Mouse (Mus musculus) Patski (cell line): ENCODE results near the gene Nt5c1a. TPM values are rescaled to one million over a fixed set of nuclear protein-coding genes. Genes with fewer than 3 reads are reported as not detected.
A peak's percentile ranks its signal among the peaks of the same experiment; 100 is the strongest.

Experiments
- ATAC-seq: fragments of 100-300 bp; one replicate; pipeline ENCODE4 v1.8.0; 2021
- CTCF ChIA-PET: fragments of 350-600 bp; sonication (Branson Sonifier 250); formaldehyde crosslinking; loops from one replicate; lab custom pipeline; 2022; ENCODE audit warnings: inconsistent platforms; lab: Charles Lee
- POLR2A ChIA-PET: fragments of 350-600 bp; sonication (Branson Sonifier 250); formaldehyde crosslinking; loops from one replicate; lab custom pipeline; 2022; ENCODE audit warnings: antibody characterized with exemption, inconsistent platforms; lab: Charles Lee
- DNase-seq: peaks from one replicate; pipeline ENCODE4 v3.0.0-alpha.2; 2011; ENCODE audit warnings: low read depth, low spot score
- H3K27me3 ChIP-seq: fragments of 371-371 bp; one replicate; pipeline ENCODE4 v1.5.1; 2021
- CTCF ChIP-seq: fragments of 100-300 bp; IDR thresholded peaks from one replicate; pipeline ENCODE4 v1.5.1; 2021
- in situ Hi-C: fragments of 300-500 bp; cut with MboI; formaldehyde crosslinking; loops from 3 replicates; pipeline ENCODE4 v1.11.1; 2018; ENCODE audit warnings: low pct_unique_long_range_greater_than_20kb, mixed read lengths
- polyA plus RNA-seq: library from polyadenylated mRNA; unstranded; gene quantifications from one replicate; pipeline ENCODE4 v1.2.3, GENCODE M21; 2021

The Nt5c1a gene
- polyA plus RNA-seq, 1 experiment from 2014 or later, result not detected

DNA sequence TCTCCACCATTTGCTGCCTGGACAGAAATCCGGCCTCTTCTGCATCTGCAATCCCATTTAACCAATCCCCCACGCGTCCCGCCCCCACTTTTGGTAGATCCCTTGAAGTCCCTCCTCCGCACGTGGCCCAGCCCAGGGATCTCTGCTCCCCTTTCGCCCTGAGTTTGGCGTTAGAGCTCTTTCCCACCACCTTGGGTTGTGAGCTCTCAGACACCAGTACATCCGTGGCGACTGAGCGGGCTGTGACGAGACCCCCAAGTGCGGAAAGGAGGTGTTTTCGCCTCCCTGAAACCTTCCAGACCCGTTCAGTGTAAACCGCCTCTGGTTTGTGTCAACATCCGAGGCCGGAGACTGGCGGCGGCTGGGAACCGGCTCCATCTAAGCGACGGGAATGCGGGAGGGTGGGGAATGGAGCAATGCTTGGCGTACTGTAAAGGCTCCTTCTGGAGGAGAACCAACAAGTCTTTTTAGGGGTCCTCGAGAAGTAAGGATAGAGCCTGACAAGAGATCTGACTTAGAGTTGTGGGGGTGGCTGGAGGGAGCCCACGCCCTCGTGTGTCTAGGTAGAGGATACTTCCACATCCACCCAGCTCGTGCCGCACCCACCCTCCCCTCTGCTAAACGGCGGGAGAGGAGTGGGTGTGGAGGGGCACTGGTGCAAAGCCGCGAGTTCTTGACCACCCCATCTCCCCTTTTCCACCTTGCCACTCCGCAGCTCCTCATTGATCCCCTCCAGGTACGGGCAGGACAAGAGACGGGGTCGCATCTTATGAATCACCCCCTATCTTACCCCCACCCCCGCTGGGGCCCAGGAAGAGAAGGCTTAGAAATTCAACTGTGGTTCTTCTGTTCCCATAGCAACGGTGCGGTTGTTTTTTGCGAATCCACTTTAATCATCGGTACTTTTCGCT, 18.7 kb upstream of the Nt5c1a start, which contains the start of gene Hpcal4:
Gene Hpcal4, plus strand, starts transcription at position 900 of the 911 bp plus-strand sequence.
- peaks cover 55% of the 10 kb centered on the region for H3K27me3 ChIP-seq
- in situ Hi-C loops, result no loop called here
- ChIA-PET POLR2A (interaction anchor here (0.6 kb wide), 1 partner anchor 1669 kb away, joined by 3 read pairs; no protein-coding TSS in a partner anchor), CTCF (no interaction called here)
- no peak for DNase-seq
- TF ChIP-seq CTCF, result no peak
- ATAC-seq, result no peak

DNA sequence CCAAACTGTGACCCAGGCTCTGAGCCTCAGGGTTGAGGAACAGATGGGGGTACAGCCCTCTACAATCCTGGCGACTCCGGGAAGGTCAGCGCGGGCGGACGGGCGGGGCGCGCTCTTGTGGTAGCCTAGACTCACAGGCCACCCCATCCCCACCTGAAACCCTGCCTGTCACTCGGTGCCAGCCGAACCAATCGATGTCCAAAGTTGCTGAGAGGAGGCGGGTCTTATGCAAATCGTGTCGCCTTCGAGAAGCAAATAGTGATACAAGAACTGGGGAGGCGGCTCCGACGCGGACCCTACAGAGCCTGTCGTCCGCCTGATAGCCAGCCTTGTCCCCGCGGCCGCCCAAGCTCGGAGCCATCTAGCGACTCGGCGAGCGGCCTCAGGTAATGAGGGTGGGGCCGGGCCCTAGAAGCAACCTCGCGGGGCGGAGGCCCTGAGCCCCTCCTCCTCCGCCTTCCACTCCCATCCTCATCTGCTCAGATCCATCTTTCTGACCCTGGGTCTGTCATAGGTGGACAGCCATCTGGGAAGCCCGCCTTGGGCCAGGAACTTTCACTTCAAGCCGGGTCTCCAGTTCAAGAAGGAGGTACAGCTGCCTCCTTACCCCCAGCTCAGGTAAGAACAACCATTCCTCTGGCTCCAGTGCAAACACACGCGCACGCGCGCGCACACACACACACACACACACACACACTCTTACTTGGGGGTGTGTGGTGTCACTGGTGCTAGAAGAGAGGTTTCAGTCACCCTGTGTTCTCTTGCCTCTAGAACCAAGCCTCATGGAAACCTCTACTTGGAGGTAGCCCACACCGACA, 17.9 kb upstream of the Nt5c1a start:
- ChIA-PET CTCF (no interaction called here), POLR2A (interaction anchor here (0.6 kb wide), 1 partner anchor 1668 kb away, joined by 3 read pairs; no protein-coding TSS in a partner anchor)
- ATAC-seq (peak; percentile 44), DNase-seq (no peak)
- no peak for TF ChIP-seq CTCF
- in situ Hi-C loops, result no loop called here
- peaks cover 51% of the 10 kb centered on the region for H3K27me3 ChIP-seq

DNA sequence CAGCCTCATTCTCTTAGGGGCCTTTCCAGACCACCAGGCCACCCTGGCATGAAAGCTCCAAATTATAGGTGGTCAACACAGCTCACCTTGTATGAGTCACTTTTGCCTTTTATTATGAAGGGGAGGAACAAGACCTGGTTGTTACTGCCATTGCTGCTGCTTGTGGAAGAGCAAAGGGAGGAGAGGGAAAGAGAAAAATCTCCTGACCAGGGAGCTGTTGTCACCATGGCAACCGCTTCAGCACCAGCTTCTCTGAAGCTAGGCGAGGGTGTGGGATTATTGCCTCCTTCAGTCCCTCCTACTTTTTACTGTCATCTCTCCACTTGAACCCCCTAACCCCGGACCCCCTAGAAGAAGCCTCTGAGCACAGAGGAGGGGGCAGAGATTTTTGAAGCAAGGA, 16.5 kb upstream of the Nt5c1a start:
- ChIA-PET CTCF (interaction anchor here (1.1 to 1.2 kb wide), 2 partner anchors 32 to 44 kb away, joined by 3 read pairs; no protein-coding TSS in a partner anchor), POLR2A (interaction anchor here (0.5 kb wide), 1 partner anchor 15 kb away, joined by 4 read pairs; no protein-coding TSS in a partner anchor)
- no peak for TF ChIP-seq CTCF
- H3K27me3 ChIP-seq, result peaks cover 49% of the 10 kb centered on the region
- in situ Hi-C loops, result no loop called here
- DNase-seq (no peak), ATAC-seq (no peak)

DNA sequence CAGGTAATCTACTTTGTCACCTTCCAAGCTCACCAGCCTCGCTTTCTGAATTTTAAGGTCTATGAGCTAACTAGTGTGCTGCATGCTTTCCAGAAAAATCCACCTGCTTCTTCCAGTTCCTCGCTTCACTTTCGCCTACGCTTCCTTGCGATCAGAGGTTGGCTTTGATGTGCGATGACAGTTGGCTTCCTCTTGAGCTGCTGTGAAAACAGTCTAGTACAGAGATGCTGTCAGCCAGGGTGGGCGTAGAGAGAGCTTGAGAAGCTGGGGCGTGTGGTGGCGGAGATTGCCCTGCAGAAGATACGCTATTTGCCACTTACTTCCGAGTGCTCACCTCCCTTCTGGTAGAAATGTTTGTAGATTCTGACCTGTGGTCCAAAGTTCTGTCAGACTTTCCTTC, 9.0 kb upstream of the Nt5c1a start:
- TF ChIP-seq CTCF, result no peak
- H3K27me3 ChIP-seq, result peaks cover 18% of the 10 kb centered on the region
- ChIA-PET POLR2A (no interaction called here), CTCF (no interaction called here)
- ATAC-seq (no peak), DNase-seq (no peak)
- in situ Hi-C loops, result no loop called here

DNA sequence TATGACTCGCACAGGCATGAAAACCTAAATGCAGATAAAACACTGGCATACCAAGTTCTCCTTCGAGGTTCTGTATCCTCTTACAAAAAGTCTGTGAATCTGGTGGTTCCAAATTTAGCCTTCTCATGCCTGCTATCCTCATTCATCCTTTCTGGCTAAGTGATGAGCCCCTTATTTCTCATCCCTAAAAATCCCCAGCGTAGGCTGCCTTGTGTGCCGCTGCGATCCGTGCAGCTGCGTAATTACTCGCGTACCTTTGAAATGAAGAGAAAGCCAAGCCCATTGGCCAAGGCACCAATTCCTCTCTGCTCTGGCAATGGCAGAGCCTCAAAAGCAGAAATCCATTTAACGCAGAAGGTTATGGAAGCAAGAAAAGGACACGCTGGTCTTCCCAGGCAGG, 7.5 kb upstream of the Nt5c1a start:
- peaks cover 22% of the 10 kb centered on the region for H3K27me3 ChIP-seq
- DNase-seq, result no peak
- ChIA-PET POLR2A (no interaction called here), CTCF (no interaction called here)
- in situ Hi-C loops, result no loop called here
- no peak for TF ChIP-seq CTCF
- no peak for ATAC-seq

DNA sequence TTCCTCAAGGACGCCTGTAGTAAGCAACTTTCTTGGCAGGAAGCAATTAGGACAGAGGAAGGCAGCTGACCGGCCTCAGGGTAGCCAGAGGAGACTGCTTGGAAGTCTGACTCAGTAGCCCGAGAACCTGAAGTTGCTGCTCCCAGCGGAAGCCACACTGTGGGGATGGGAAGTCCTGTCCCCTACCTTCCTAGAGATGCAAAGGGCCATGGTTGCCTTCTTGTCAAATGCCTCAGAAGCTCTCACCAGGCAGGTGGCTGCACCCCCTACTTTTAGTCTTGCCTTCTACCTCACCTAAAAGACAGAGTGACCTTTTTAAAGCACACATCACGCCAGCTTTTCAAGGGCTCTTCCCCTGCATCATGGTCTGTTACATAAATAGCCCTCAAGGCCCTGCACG, 4.6 kb upstream of the Nt5c1a start:
- in situ Hi-C loops, result loop anchor here (5.0 kb wide), 1 partner anchor 39 kb away; no protein-coding TSS in a partner anchor
- TF ChIP-seq CTCF, result no peak
- DNase-seq (no peak), ATAC-seq (no peak)
- POLR2A ChIA-PET, result no interaction called here
- CTCF ChIA-PET, result no interaction called here
- H3K27me3 ChIP-seq, result peaks cover 20% of the 10 kb centered on the region

DNA sequence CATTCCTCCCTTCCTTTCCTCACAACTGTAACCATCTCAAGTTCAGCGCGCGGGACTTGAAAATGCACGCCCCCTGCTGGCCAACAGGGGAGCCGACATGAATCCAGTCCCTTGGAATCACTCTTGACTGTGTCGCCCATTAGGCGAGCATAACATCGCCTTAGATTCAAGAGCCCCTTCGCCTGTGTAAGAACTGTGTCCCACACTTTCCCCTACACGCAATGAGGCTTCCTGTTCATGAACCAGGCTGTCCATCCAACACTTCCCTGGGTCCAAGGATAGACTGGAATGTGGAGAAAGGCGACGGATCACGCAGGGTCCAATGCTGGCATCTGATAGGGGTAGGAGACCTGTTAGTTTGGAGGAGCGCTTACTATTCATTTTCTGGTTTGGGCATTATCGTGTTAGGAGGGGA, 526 bp upstream of the Nt5c1a start:
- ATAC-seq (no peak), DNase-seq (no peak)
- peaks cover 34% of the 10 kb centered on the region for H3K27me3 ChIP-seq
- CTCF ChIA-PET, result interaction anchor here (1.3 kb wide), 1 partner anchor 53 kb away, joined by 4 read pairs; no protein-coding TSS in a partner anchor
- in situ Hi-C loops, result no loop called here
- peak; percentile 83 for TF ChIP-seq CTCF
- POLR2A ChIA-PET, result no interaction called here

DNA sequence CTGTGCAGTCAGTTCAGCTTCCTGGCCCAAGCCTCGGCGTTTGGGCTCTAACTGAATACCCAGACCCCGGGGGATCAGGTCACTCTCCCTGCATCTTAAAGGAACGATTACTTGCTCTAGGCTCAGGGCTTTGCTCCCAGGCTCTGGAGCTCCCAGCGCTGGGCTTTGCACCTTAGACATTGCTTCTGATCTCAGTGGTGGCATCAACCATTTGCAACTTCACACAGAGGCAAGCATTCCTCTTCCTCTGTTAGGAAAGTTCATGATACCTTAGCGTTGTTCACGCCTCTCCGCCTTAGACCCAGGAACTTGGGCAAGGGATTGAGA, 753 bp downstream of the Nt5c1a start:
- DNase-seq (no peak), ATAC-seq (no peak)
- no peak for TF ChIP-seq CTCF
- in situ Hi-C loops, result no loop called here
- CTCF ChIA-PET, result interaction anchor here (1.4 kb wide), 1 partner anchor 21 kb away, joined by 3 read pairs; no protein-coding TSS in a partner anchor
- peaks cover 34% of the 10 kb centered on the region for H3K27me3 ChIP-seq
- POLR2A ChIA-PET, result no interaction called here

DNA sequence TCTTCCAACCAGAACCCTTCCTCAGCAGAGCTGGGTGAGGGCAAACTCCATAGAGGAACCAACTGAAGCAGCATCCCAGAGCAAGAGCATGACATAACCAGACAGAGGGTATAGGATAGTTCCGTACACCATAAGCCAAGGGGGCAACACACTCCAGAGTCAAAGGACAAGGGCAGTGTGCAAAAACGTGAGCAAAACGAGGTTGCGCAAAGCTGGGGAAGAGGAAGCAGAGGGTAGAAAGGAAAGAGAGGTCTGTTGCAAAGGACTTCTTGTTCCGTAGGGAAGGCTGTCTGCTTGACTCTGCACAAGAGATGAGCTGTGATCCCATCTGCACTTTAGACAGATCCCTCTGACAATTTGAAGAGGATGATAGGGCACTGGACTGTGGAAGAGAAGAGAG, 6.0 kb downstream of the Nt5c1a start:
- DNase-seq (no peak), ATAC-seq (no peak)
- CTCF ChIA-PET, result no interaction called here
- TF ChIP-seq CTCF, result no peak
- in situ Hi-C loops, result no loop called here
- POLR2A ChIA-PET, result no interaction called here
- peaks cover 16% of the 10 kb centered on the region for H3K27me3 ChIP-seq

DNA sequence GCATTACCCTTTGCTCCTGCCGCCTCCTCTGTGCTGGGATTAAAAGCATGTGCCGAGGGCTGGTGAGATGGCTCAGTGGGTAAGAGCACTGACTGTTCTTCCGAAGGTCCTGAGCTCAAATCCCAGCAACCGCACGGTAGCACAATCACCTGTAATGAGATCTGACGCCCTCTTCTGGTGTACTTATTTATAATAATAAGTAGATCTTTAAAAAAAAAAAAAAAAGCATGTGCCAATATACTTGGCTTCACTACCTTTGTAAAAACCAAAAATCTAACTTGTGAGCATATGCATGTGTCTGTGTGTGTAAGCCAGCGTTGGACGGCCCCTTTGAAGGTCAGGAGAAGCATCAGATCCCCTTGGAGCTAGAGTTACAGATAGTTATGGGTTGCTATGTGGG, 9.7 kb downstream of the Nt5c1a start:
- CTCF ChIA-PET, result no interaction called here

More for the DNA sequence above, 9.7 kb downstream of the Nt5c1a start:
- in situ Hi-C loops, result no loop called here
- peaks cover 10% of the 10 kb centered on the region for H3K27me3 ChIP-seq
- DNase-seq (no peak), ATAC-seq (no peak)
- POLR2A ChIA-PET, result no interaction called here
- no peak for TF ChIP-seq CTCF
